ENCODE assay signal across 15 mouse cellular contexts in the genomic region with DNA sequence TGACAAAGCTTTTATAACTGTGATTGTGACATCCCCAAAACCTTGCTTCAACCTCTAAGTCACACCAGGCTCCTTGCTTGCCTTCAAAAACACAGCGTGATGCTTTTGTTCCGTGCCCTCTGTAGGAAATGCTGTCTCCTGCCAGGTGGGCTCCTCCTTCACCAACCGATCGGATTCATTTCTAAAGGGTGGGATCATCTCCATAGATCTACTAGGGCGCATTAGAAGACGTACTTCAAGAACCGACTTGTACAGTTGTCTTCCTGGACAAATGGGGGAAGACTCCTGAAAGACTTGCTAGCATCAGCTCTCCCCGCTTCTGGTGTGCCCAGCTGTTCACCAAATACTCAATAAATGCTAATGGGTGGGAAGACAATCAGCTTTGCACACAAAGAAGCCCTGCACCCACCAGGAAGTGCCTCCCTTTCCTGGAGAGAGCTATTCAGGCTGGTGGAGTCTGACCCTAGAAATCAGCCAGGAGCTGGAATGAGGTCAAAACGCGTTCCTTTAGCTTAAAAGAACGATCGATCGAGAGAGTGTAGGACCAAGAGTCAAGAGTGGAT. TPM values are rescaled to one million over a fixed set of nuclear protein-coding genes. Genes with fewer than 3 reads are reported as not detected.
DNase-seq lines count a peak whose midpoint lies in the region; ATAC-seq and TF ChIP-seq lines count a peak whose summit lies in the region.
"Had no signal": no experiment of that assay in that cellular context is flagged by ENCODE, and none has a peak within 500 bp of the region (broad histone marks: within the 10 kb centered on the region; RNA-seq: fewer than 3 reads in every experiment).

No protein-coding gene starts in this region.

- H3K4me1 ChIP-seq in intestine, embryonic 14.5 days (replicated peaks; ENCODE audit: control insufficient read depth, insufficient read depth, low read length), result no peaks in the 10 kb centered on the region; the same call in 1 of the 2 replicates
- H3K4me1 ChIP-seq in intestine, postnatal 0 days (replicated peaks; ENCODE audit: control insufficient read depth, insufficient read depth, low read length), result no peaks in the 10 kb centered on the region; the same call in 1 of the 2 replicates
- peaks cover 3% of the 10 kb centered on the region; the same call in 1 of the 2 replicates for H3K4me1 ChIP-seq in intestine, embryonic 16.5 days (ENCODE audit: control insufficient read depth, insufficient read depth, low read length)
- H3K4me1 ChIP-seq: embryonic facial prominence, embryonic 15.5 days had no signal

- no peak overlapping the region for H3K27ac ChIP-seq in intestine, embryonic 14.5 days (ENCODE audit: low read depth)
- no peak overlapping the region for H3K27ac ChIP-seq in intestine, postnatal 0 days (ENCODE audit: low read depth, low read length)
- H3K27ac ChIP-seq in intestine, embryonic 16.5 days (ENCODE audit: low read length), result no peak overlapping the region
- H3K27ac ChIP-seq: embryonic facial prominence, embryonic 15.5 days; lung, embryonic 15.5 days had no signal

- no peaks in the 10 kb centered on the region for H3K27me3 ChIP-seq in intestine, embryonic 14.5 days (replicated peaks; ENCODE audit: control insufficient read depth, insufficient read depth, low read length)
- H3K27me3 ChIP-seq in intestine, postnatal 0 days (replicated peaks; ENCODE audit: control insufficient read depth, insufficient read depth, low read length), result no peaks in the 10 kb centered on the region
- H3K27me3 ChIP-seq in intestine, embryonic 16.5 days (replicated peaks; ENCODE audit: control insufficient read depth, insufficient read depth, low read length), result no peaks in the 10 kb centered on the region
- H3K27me3 ChIP-seq: CH12.LX had no signal

- peak; percentile 51 for DNase-seq in intestine, embryonic 14.5 days (ENCODE audit: low spot score)
- peak; percentile 95 for DNase-seq in ES-CJ7 (ENCODE audit: low read depth, low spot score)
- DNase-seq in ZHBTc4 (ENCODE audit: low read depth, low spot score), result peak; percentile 87
- DNase-seq in adrenal gland, adult 18-20 months (ENCODE audit: low spot score in 2 of 2), result no peak
- no peak for DNase-seq in spleen, adult 18-20 months
- DNase-seq: cerebellum, adult 9-10 months; kidney, adult 11 months; layer of hippocampus, postnatal 36 days; thymus, adult 18-20 months had no signal

- TF ChIP-seq CTCF in intestine, postnatal 0 days (IDR thresholded peaks at IDR 0.05; ENCODE audit: low read depth), result no peak

- no peak overlapping the region for H3K4me2 ChIP-seq in intestine, embryonic 14.5 days (ENCODE audit: low read length)
- no peak overlapping the region for H3K4me2 ChIP-seq in intestine, postnatal 0 days (replicated peaks; ENCODE audit: low read depth)
- H3K4me2 ChIP-seq in intestine, embryonic 16.5 days (ENCODE audit: low read depth, low read length), result no peak overlapping the region
- H3K4me2 ChIP-seq: embryonic facial prominence, embryonic 15.5 days; lung, embryonic 15.5 days had no signal

- H3K9me3 ChIP-seq in intestine, embryonic 14.5 days (ENCODE audit: control insufficient read depth, low read length), result no peaks in the 10 kb centered on the region
- no peaks in the 10 kb centered on the region for H3K9me3 ChIP-seq in intestine, postnatal 0 days (ENCODE audit: control insufficient read depth)
- H3K9me3 ChIP-seq in intestine, embryonic 16.5 days (ENCODE audit: control insufficient read depth, low read length), result no peaks in the 10 kb centered on the region
- H3K9me3 ChIP-seq: embryonic facial prominence, embryonic 15.5 days; lung, embryonic 15.5 days had no signal

- WGBS in intestine, embryonic 14.5 days, result 46% methylated on average over 13 of the region's 13 CpGs
- WGBS in intestine, postnatal 0 days, result 47% methylated on average over 13 of the region's 13 CpGs
- WGBS in intestine, embryonic 16.5 days, result 35% methylated on average over 13 of the region's 13 CpGs

- H3K36me3 ChIP-seq in intestine, embryonic 14.5 days (ENCODE audit: control insufficient read depth, insufficient read depth, low read length), result no peaks in the 10 kb centered on the region
- no peaks in the 10 kb centered on the region for H3K36me3 ChIP-seq in intestine, postnatal 0 days (ENCODE audit: control insufficient read depth, insufficient read depth)
- no peaks in the 10 kb centered on the region for H3K36me3 ChIP-seq in intestine, embryonic 16.5 days (ENCODE audit: control insufficient read depth, insufficient read depth, low read length)
- H3K36me3 ChIP-seq: embryonic facial prominence, embryonic 15.5 days; lung, embryonic 15.5 days had no signal

- H3K9ac ChIP-seq in intestine, embryonic 14.5 days (ENCODE audit: low read length), result no peak overlapping the region
- H3K9ac ChIP-seq in intestine, postnatal 0 days (ENCODE audit: low read depth, low read length), result no peak overlapping the region
- no peak overlapping the region for H3K9ac ChIP-seq in intestine, embryonic 16.5 days (ENCODE audit: low read depth, low read length)
- H3K9ac ChIP-seq: embryonic facial prominence, embryonic 15.5 days; lung, embryonic 15.5 days had no signal

- no peak for ATAC-seq in intestine, embryonic 14.5 days (replicated peaks; ENCODE audit: low FRiP score, low TSS enrichment, low read depth)
- no peak for ATAC-seq in intestine, postnatal 0 days
- ATAC-seq in intestine, embryonic 16.5 days, result peak; percentile 44; the same call in 1 of the 2 replicates
- ATAC-seq: activated CD4-positive, CD25-positive, alpha-beta regulatory T cell, adult 4 months had no signal

- no peak overlapping the region for H3K4me3 ChIP-seq in intestine, embryonic 14.5 days (ENCODE audit: low read depth, low read length)
- H3K4me3 ChIP-seq in intestine, postnatal 0 days (ENCODE audit: low read depth, low read length), result no peak overlapping the region
- H3K4me3 ChIP-seq in intestine, embryonic 16.5 days (ENCODE audit: low read length), result no peak overlapping the region
- H3K4me3 ChIP-seq: embryonic facial prominence, embryonic 15.5 days; lung, embryonic 15.5 days had no signal

RNA-seq across cellular contexts. Expression of a gene that starts 53.0 kb away (rescaled TPM):
- 1.2 and 1.4 TPM in 2 replicates for polyA plus RNA-seq in intestine, embryonic 14.5 days (2014; fragmentation: Nextera tagmentation; extraction: Ambion mirVana)
- 0.37 and 0.52 TPM in 2 replicates for polyA plus RNA-seq in intestine, postnatal 0 days (2015; fragmentation: Nextera tagmentation; extraction: Ambion mirVana)
- 0.72 and 0.88 TPM in 2 replicates for polyA plus RNA-seq in intestine, embryonic 16.5 days (2015; fragmentation: Nextera tagmentation; extraction: Ambion mirVana)
- total RNA-seq in adrenal gland, adult 18-20 months (2021), result under 1 TPM; 0.29 to 0.43 TPM
- total RNA-seq: layer of hippocampus, postnatal 36 days had no signal
- polyA plus RNA-seq: activated CD4-positive, CD25-positive, alpha-beta regulatory T cell, adult 4 months had no signal

RNA-seq across cellular contexts. Expression of a gene that starts 59.5 kb away (rescaled TPM):
- 10.1 and 10.8 TPM in 2 replicates for polyA plus RNA-seq in intestine, embryonic 14.5 days (2014; fragmentation: Nextera tagmentation; extraction: Ambion mirVana)
- polyA plus RNA-seq in intestine, postnatal 0 days (2015; fragmentation: Nextera tagmentation; extraction: Ambion mirVana), result 3.3 TPM in 2 replicates
- 5.0 and 5.1 TPM in 2 replicates for polyA plus RNA-seq in intestine, embryonic 16.5 days (2015; fragmentation: Nextera tagmentation; extraction: Ambion mirVana)
- 1 to 10 TPM in 1 of 2 experiments, under 1 TPM in 1; 0.96 to 1.3 TPM for total RNA-seq in adrenal gland, adult 18-20 months (2021)
- total RNA-seq: CH12.LX; layer of hippocampus, postnatal 36 days had no signal
- polyA plus RNA-seq: activated CD4-positive, CD25-positive, alpha-beta regulatory T cell, adult 4 months had no signal

Comparison
In these comparisons a context has a peak if more than half of its experiments do, and no peak if none do; other contexts are left out.
1. DNase-seq: peak in intestine, embryonic 14.5 days (single experiment), ES-CJ7 (single experiment) and ZHBTc4 (single experiment); none in adrenal gland, adult 18-20 months (0 of 2) and spleen, adult 18-20 months (0 of 2).